Mouse (Mus musculus) CH12.LX (cell line): Measurements from ENCODE around the gene Hist1h3f. TPM values are rescaled to one million over a fixed set of nuclear protein-coding genes. Genes with fewer than 3 reads are reported as not detected.
A peak's percentile ranks its signal among the peaks of the same experiment; 100 is the strongest.

ENCODE experiments used
- DNase-seq: peaks from one replicate; pipeline ENCODE4 v3.0.0-alpha.2; 2013; ENCODE audit errors: extremely low read depth
- H3K27ac ChIP-seq: 2 replicates; pipeline ENCODE4 v1.5.1; 2012; ENCODE audit warnings: low read depth, mild to moderate bottlenecking, control low read depth, moderate library complexity; ENCODE audit not compliant: insufficient read depth
- H3K27me3 ChIP-seq: replicated peaks from 2 replicates; pipeline ENCODE3; 2012; ENCODE audit warnings: inconsistent platforms
- H3K36me3 ChIP-seq, 2 experiments: replicated peaks in 1 of 2; 2 replicates each; pipeline versions ENCODE3 to v1.6.1; 2012; ENCODE audit warnings: inconsistent platforms in 1 of 2, low read length in 1 of 2, mild to moderate bottlenecking in 1 of 2, mixed read lengths in 1 of 2, moderate library complexity in 1 of 2; ENCODE audit not compliant: control insufficient read depth in 1 of 2, insufficient read depth in 1 of 2
- H3K4me1 ChIP-seq, 2 experiments: 2 replicates each; pipeline ENCODE4 v1.6.1; 2012; ENCODE audit warnings: inconsistent platforms in 1 of 2, moderate library complexity in 1 of 2; ENCODE audit not compliant: insufficient read depth in 2 of 2, control insufficient read depth in 1 of 2
- H3K4me2 ChIP-seq: 2 replicates; pipeline ENCODE4 v1.6.1; 2012; ENCODE audit warnings: low read depth, mild to moderate bottlenecking, control low read depth; ENCODE audit not compliant: poor library complexity, insufficient read depth, severe bottlenecking
- H3K4me3 ChIP-seq, 3 experiments: fragments of 150-350 bp in 1 of 3; sonication (generic) in 1 of 3; replicated peaks in 1 of 3; 2 replicates each; pipeline versions ENCODE3 to v1.5.1; 2011 to 2012; ENCODE audit warnings: low read depth in 2 of 3, low read length in 2 of 3, mild to moderate bottlenecking in 2 of 3, moderate library complexity in 2 of 3, control low read depth in 1 of 3, improper control_type of control experiment in 1 of 3, inconsistent platforms in 1 of 3, mixed read lengths in 1 of 3; ENCODE audit not compliant: poor library complexity in 1 of 3
- H3K79me2 ChIP-seq: replicated peaks from 2 replicates; pipeline ENCODE4 v1.6.1; 2012; ENCODE audit warnings: mild to moderate bottlenecking, moderate library complexity; ENCODE audit not compliant: control insufficient read depth, poor library complexity, insufficient read depth, severe bottlenecking; ENCODE audit errors: extremely low read depth
- H3K9ac ChIP-seq: 2 replicates; pipeline ENCODE4 v1.6.1; 2012; ENCODE audit warnings: low read depth, mild to moderate bottlenecking, control low read depth, moderate library complexity; ENCODE audit not compliant: insufficient read depth
- H3K9me3 ChIP-seq: replicated peaks from 2 replicates; pipeline ENCODE3; 2012; ENCODE audit warnings: low read length, inconsistent platforms, mixed read lengths
- BHLHE40 ChIP-seq: IDR thresholded peaks from 2 replicates; pipeline ENCODE4 v1.6.1; 2011; ENCODE audit warnings: mild to moderate bottlenecking, low read depth, low read length, improper control_type of control experiment
- CHD1 ChIP-seq: IDR thresholded peaks from 2 replicates; pipeline ENCODE4 v1.6.1; 2012; ENCODE audit warnings: low read depth, low read length, improper control_type of control experiment, inconsistent platforms
- CHD2 ChIP-seq: IDR thresholded peaks from 2 replicates; pipeline ENCODE4 v1.6.1; 2011; ENCODE audit warnings: low read length, improper control_type of control experiment
- E2F4 ChIP-seq: IDR thresholded peaks from 2 replicates; pipeline ENCODE4 v1.6.1; 2011; ENCODE audit warnings: low read depth, low read length, improper control_type of control experiment; ENCODE audit not compliant: insufficient replicate concordance
- ELF1 ChIP-seq: IDR thresholded peaks from 2 replicates; pipeline ENCODE4 v1.6.1; 2014; ENCODE audit warnings: low read depth, mild to moderate bottlenecking, inconsistent platforms, low read length, improper control_type of control experiment
- GABPA ChIP-seq: IDR thresholded peaks from 2 replicates; pipeline ENCODE4 v1.6.1; 2012; ENCODE audit warnings: low read depth, low read length, improper control_type of control experiment, inconsistent platforms; ENCODE audit not compliant: insufficient replicate concordance
- JUND ChIP-seq: conservative IDR thresholded peaks from 2 replicates; pipeline ENCODE4 v1.6.1; 2011; ENCODE audit warnings: low read depth, low read length, improper control_type of control experiment
- MAX ChIP-seq: IDR thresholded peaks from 2 replicates; pipeline ENCODE4 v1.6.1; 2011; ENCODE audit warnings: low read length, improper control_type of control experiment
- MEF2A ChIP-seq: IDR thresholded peaks from 2 replicates; pipeline ENCODE4 v1.6.1; 2014; ENCODE audit warnings: low read depth, mild to moderate bottlenecking, inconsistent platforms, low read length, improper control_type of control experiment, borderline replicate concordance
- MXI1 ChIP-seq: IDR thresholded peaks from 2 replicates; pipeline ENCODE4 v1.6.1; 2011; ENCODE audit warnings: mild to moderate bottlenecking, low read depth, low read length, improper control_type of control experiment
- NELFE ChIP-seq: IDR thresholded peaks from 2 replicates; pipeline ENCODE4 v1.6.1; 2011; ENCODE audit warnings: low read depth, low read length, improper control_type of control experiment
- NRF1 ChIP-seq: IDR thresholded peaks from 2 replicates; pipeline ENCODE4 v1.6.1; 2014; ENCODE audit warnings: low read depth, mild to moderate bottlenecking, inconsistent platforms, low read length, improper control_type of control experiment, moderate library complexity
- PAX5 ChIP-seq: IDR thresholded peaks from 2 replicates; pipeline ENCODE4 v1.6.1; 2012; ENCODE audit warnings: low read length, inconsistent platforms, mixed read lengths
- POLR2A ChIP-seq: IDR thresholded peaks from 2 replicates; pipeline ENCODE4 v1.6.1; 2011; ENCODE audit warnings: low read depth, mild to moderate bottlenecking, improper control_type of control experiment, low read length
- POLR2AphosphoS2 ChIP-seq: IDR thresholded peaks from 2 replicates; pipeline ENCODE4 v1.6.1; 2011; ENCODE audit warnings: low read depth, low read length, improper control_type of control experiment
- RAD21 ChIP-seq: IDR thresholded peaks from 2 replicates; pipeline ENCODE4 v1.6.1; 2011; ENCODE audit warnings: low read depth, mild to moderate bottlenecking, low read length, improper control_type of control experiment, moderate library complexity
- RCOR1 ChIP-seq: conservative IDR thresholded peaks from 2 replicates; pipeline ENCODE4 v1.6.1; 2012; ENCODE audit warnings: low read depth, mild to moderate bottlenecking, inconsistent platforms, low read length, improper control_type of control experiment
- SMC3 ChIP-seq: IDR thresholded peaks from 2 replicates; pipeline ENCODE4 v1.6.1; 2011; ENCODE audit warnings: low read depth, low read length, improper control_type of control experiment
- TCF12 ChIP-seq: IDR thresholded peaks from 2 replicates; pipeline ENCODE4 v1.6.1; 2014; ENCODE audit warnings: low read depth, mild to moderate bottlenecking, inconsistent platforms, low read length, improper control_type of control experiment
- UBTF ChIP-seq: IDR thresholded peaks from 2 replicates; pipeline ENCODE4 v1.6.1; 2012; ENCODE audit warnings: low read depth, mild to moderate bottlenecking, inconsistent platforms, low read length, improper control_type of control experiment, moderate library complexity
- USF1 ChIP-seq: IDR thresholded peaks from 2 replicates; pipeline ENCODE4 v1.6.1; 2014; ENCODE audit warnings: low read depth, mild to moderate bottlenecking, inconsistent platforms, low read length, improper control_type of control experiment
- USF2 ChIP-seq: conservative IDR thresholded peaks from 2 replicates; pipeline ENCODE4 v1.6.1; 2011; ENCODE audit warnings: low read depth, low read length, improper control_type of control experiment
- ZC3H11A ChIP-seq: IDR thresholded peaks from 2 replicates; pipeline ENCODE4 v1.6.1; 2012; ENCODE audit warnings: low read depth, mild to moderate bottlenecking, inconsistent platforms, low read length, improper control_type of control experiment
- ZMIZ1 ChIP-seq: IDR thresholded peaks from 2 replicates; pipeline ENCODE4 v1.6.1; 2012; ENCODE audit warnings: low read depth, mild to moderate bottlenecking, inconsistent platforms, low read length, improper control_type of control experiment
- dilution Hi-C: fragments of 300-500 bp; cut with MboI; formaldehyde crosslinking; loops from 2 replicates; pipeline ENCODE4 v1.14.3; 2020; ENCODE audit warnings: low sequenced_read_pairs; ENCODE audit not compliant: extremely low pct_unique_long_range_greater_than_20kb, extremely low pct_ligation_motif_present
- in situ Hi-C: fragments of 300-500 bp; cut with MboI; formaldehyde crosslinking; loops from 3 replicates; pipeline ENCODE4 v1.14.3; 2019; ENCODE audit warnings: low sequenced_read_pairs, low pct_ligation_motif_present, low pct_unique_long_range_greater_than_20kb, mixed read lengths
- polyA plus RNA-seq: library from polyadenylated mRNA; unstranded; fragments of >175 nt; gene quantifications from 2 replicates; pipeline ENCODE4 v1.2.1, GENCODE M21; 2012; ENCODE audit warnings: low read depth; ENCODE audit not compliant: insufficient read length
- total RNA-seq, 2 experiments: library from RNA; depleted of rRNA; stranded (reverse); fragments of 300-350 nt in 1 of 2; fragments of >200 nt in 1 of 2; gene quantifications; 2 replicates each; pipeline ENCODE4 v1.2.3; 2012 to 2014

The Hist1h3f gene
- total and polyA plus RNA-seq, 3 experiments = 0.30 to 553 (median 8.0) TPM

- Histone ChIP-seq H3K9ac (peak overlapping the region; percentile 98), H3K4me1 (peaks cover 3 to 39% of the 10 kb centered on the region in 2 experiments)
Observed at GRCm38 (mm10) chr13:23583387-23584068, 39.7 kb downstream of the Hist1h3f start.

GRCm38 (mm10) chr13:23584331-23584730, 40.5 kb downstream of the Hist1h3f start:
- peaks cover 3 to 47% of the 10 kb centered on the region in 2 experiments for H3K4me1 ChIP-seq
- H3K27ac ChIP-seq = peak overlapping the region; percentile 86
- peak overlapping the region; percentile 96 for H3K4me2 ChIP-seq
- no peaks in the 10 kb centered on the region for H3K9me3 ChIP-seq
- H3K36me3 ChIP-seq = no peaks in the 10 kb centered on the region
- H3K9ac ChIP-seq = peak overlapping the region; percentile 98
- TF ChIP-seq ELF1 = peak; percentile 37; the same call in 1 of the 2 replicates
- TF ChIP-seq NRF1 = no peak
- TF ChIP-seq, all 38 proteins: peak for 1
- Histone ChIP-seq H3K27me3 (no peaks in the 10 kb centered on the region), H3K79me2 (no peaks in the 10 kb centered on the region), H3K4me3 (peak overlapping the region in 1 of 3 experiments; percentile 24)
- in situ Hi-C loops (no loop called here), dilution Hi-C loops (no loop called here)
- peak; percentile 52 for DNase-seq

More at GRCm38 (mm10) chr13:23583387-23584068, 39.7 kb downstream of the Hist1h3f start:
- Histone ChIP-seq H3K27ac (peak overlapping the region; percentile 93), H3K4me3 (peak overlapping the region in 1 of 3 experiments; percentile 9), H3K9me3 (no peaks in the 10 kb centered on the region), H3K79me2 (no peaks in the 10 kb centered on the region), H3K36me3 (no peaks in the 10 kb centered on the region), H3K27me3 (no peaks in the 10 kb centered on the region), H3K4me2 (peak overlapping the region; percentile 78)
- peak; percentile 37 for DNase-seq
- TF ChIP-seq MAX = no peak
- 0 out of 2 replicates have a peak, but pooled peaks have one; percentile 19 for TF ChIP-seq POLR2A
- in situ Hi-C loops (no loop called here), dilution Hi-C loops (no loop called here)

GRCm38 (mm10) chr13:23585029-23585441, 41.2 kb downstream of the Hist1h3f start:
- no peaks in the 10 kb centered on the region for H3K27me3 ChIP-seq
- dilution Hi-C loops = no loop called here
- H3K4me3 ChIP-seq = peak overlapping the region; percentile 23 to 47 (median 45)
- H3K4me2 ChIP-seq = peak overlapping the region; percentile 96
- no peaks in the 10 kb centered on the region for H3K9me3 ChIP-seq
- in situ Hi-C loops = no loop called here
- H3K4me1 ChIP-seq = peaks cover 3 to 49% of the 10 kb centered on the region in 2 experiments
- H3K79me2 ChIP-seq = no peaks in the 10 kb centered on the region
- H3K27ac ChIP-seq = peak overlapping the region; percentile 94
- peak; percentile 88 for DNase-seq
- no peaks in the 10 kb centered on the region for H3K36me3 ChIP-seq
- H3K9ac ChIP-seq = peak overlapping the region; percentile 98
- TF ChIP-seq E2F4 = no peak
- no peak for TF ChIP-seq RCOR1
- no peak for TF ChIP-seq ZC3H11A
- TF ChIP-seq USF1 = no peak
- TF ChIP-seq USF2 = no peak
- TF ChIP-seq TCF12 = no peak
- peak; percentile 65; the same call in 1 of the 2 replicates for TF ChIP-seq MEF2A
- TF ChIP-seq SMC3 = peak; percentile 18; the same call in 1 of the 2 replicates
- peak; percentile 67 for TF ChIP-seq NELFE
- no peak for TF ChIP-seq MXI1
- TF ChIP-seq GABPA = no peak
- TF ChIP-seq CHD2 = peak; percentile 84
- no peak for TF ChIP-seq ELF1
- TF ChIP-seq BHLHE40 = no peak; the same call in 1 of the 2 replicates
- TF ChIP-seq PAX5 = no peak
- no peak for TF ChIP-seq UBTF
- TF ChIP-seq JUND = 0 out of 2 replicates have a peak, but pooled peaks have one; percentile 26
- peak; percentile 95 for TF ChIP-seq ZMIZ1
- peak; percentile 69 for TF ChIP-seq CHD1
- peak; percentile 100 for TF ChIP-seq POLR2AphosphoS2
- TF ChIP-seq RAD21 = no peak
